Mouse (Mus musculus): ENCODE data around the gene Gm21885. TPM values are rescaled to one million over a fixed set of nuclear protein-coding genes. Genes with fewer than 3 reads are reported as not detected.

The Gm21885 gene
- 0.51 TPM for polyA plus RNA-seq (2017; shearing (Covaris generic))

DNA sequence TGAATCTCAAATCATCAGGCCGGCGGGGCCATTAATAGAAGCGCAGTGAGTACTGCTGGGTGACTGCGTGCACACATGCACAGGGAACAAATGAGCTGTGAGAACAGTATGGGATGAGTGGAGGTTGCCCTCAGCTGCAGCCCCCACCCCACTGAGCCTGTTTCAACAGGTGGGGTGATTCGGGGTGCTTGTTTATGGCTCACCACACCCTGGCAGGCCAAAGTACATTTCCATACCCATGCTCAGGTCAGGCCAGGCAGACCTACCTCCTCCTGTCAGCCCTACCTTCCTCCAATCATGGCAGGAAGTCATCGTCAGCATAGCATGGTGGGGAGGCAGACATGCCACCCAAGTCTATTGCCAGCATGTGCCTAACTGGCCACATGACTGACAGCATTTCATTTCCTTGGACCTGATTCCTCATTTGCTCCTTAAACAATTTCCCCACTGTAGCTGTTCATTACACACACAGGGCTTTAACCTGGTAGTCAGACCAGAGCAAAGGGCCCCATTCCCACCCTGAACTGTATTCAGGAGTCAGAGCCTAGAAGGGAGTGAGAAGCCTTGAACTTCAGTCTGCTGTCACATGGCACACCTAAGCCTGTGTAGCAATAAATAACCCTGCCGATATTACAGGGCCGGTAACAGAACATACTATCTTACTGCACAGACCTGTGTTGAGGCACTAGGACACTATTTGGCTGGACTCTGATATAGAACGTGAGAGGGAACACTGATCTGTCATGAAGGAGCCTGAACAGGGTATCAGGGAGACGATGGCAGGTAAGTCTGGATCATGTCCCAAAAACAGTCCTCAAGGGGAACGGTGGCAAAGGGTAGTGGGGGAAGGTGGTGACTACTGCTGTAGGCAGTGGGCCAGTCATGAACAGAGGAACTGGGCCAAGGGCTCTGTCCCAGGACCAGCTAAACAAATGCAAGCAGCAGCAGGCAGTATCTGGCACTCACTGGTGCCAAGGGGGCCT, at the start of gene Gm21885:
Gene Gm21885 (plus strand): TSS at position 675 of the 983 bp plus-strand sequence.

DNA sequence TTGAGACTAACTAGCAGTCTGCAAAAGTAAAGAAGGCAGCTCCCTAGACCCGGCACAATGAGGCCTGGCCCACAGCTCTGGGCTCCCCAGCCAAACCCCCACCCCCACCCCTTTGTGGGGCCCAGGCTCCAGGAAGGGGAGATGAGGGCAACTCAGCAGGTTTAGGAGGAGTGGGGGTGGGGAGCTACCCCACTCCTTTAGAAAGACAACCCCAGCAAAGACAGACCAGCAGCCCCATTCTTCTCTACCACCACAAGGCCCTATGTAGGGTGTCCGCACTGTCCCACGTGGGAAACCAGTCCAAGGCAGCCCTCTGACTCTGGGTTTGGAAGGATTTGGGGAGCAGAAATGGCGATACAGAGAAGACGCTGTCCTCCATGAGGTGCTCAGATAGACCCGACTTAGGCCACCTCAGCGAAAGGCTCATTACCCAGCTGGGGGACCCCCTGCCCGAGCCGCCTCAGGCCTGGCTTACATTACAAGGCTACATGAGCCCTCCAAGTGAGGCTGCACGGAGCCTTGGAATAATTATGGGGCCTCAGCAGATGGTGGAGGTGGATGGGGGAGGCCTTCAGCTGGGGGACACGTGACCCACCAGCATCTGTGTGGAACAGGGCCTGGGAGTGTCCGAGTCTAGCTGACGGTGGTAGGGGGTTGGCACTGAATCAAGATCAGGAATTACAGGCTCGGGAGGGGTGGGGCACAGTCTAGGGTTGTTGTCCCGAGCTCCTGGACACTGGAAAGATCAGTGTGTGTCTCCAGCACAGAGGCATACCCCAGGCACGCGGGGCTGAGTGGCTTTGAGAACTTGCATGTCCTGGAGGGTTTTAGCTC, 35.5 kb upstream of the Gm21885 start, which contains the start of gene Wfikkn2:
Gene Wfikkn2 (minus strand): TSS at position 51 of the 834 bp plus-strand sequence.

DNA sequence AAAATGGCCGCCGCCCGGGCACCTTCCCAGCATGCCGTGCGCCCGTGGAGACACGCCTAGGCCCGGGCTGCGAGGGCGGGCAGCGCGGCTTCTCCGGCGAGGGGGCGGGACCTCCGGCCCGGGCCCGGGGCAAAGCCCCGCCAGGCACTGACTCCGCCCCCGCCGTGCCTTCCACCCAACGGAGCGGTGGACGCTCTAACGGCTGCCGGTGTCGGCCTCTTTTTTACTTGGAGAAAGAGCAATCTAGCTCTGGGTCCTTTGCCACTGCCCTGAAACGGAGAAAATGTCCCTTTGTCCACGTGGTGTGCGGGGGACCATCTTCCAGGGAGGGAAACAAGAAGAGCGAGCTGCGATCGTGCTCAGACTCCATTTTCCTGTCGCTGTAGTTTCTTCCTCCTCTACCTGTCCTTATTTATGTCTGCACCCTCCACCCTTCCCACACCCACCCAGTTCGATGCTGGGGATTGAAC, 40.3 kb downstream of the Gm21885 start, which contains the start of gene Luc7l3:
Gene Luc7l3 (minus strand): TSS at position 58 of the 470 bp plus-strand sequence.

DNA sequence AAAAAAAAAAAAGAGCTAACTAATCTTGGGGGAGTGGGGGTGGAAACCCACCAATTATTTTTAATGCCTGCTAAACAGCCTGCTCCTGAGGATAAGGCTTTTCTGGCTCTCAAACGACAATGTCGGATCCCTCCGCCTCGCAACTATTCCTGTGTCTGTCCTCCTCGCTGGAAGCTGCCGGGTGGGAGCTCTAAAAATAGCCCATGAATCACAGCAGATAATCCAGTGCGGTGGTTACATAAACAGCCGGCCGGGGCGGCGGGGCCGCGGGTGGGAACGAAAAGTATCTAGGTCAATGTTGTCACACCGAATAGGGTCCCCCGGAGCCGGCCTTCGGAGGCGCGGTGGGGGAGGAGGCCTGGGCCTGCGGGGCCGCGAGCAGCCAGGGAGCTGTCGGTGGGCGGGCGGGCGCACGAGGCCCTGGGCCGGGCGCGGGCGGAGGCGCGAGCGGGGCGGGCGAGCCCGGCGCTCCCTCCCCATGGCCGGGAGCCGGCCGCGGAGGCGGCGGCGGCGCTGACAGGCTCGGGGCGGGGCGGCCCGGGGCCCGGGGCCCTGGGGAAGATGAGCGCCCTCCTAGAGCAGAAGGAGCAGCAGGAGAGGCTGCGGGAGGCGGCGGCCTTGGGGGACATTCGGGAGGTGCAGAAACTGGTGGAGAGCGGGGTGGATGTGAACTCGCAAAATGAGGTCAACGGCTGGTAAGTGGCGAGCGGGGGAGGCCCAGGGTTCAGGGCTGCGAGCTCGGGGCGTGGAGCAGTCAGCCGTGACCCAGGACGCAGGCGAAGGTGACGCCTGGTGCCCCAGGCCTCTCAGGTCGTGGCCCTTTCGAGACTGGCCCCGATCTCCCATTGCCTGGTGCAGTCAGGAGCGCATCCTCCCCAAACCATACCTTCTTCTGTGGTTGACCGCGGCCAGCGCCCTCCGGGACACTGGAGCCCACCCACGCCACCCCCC, 46.3 kb downstream of the Gm21885 start, which contains the start of gene Ankrd40:
Gene Ankrd40 (plus strand): TSS at position 309 of the 951 bp plus-strand sequence.

Other genes with a start within 250 kb of the Gm21885 start
- gene Tob1, start 70.4 kb upstream of the Gm21885 start, polyA plus RNA-seq (2017; shearing (Covaris generic)): 6.0 TPM
- 0.11 TPM for gene Wfikkn2, start 35.9 kb upstream of the Gm21885 start, polyA plus RNA-seq (2017; shearing (Covaris generic))
- gene Luc7l3, start 40.1 kb downstream of the Gm21885 start, polyA plus RNA-seq (2017; shearing (Covaris generic)): 97.1 TPM
- gene Ankrd40, start 46.1 kb downstream of the Gm21885 start, polyA plus RNA-seq (2017; shearing (Covaris generic)): 8.1 TPM
- 7.7 TPM for gene Abcc3, start 111.1 kb downstream of the Gm21885 start, polyA plus RNA-seq (2017; shearing (Covaris generic))
- gene Cacna1g, start 192.3 kb downstream of the Gm21885 start, polyA plus RNA-seq (2017; shearing (Covaris generic)): not detected
- gene Spata20, start 204.3 kb downstream of the Gm21885 start, polyA plus RNA-seq (2017; shearing (Covaris generic)): not detected
- not detected for gene Epn3, start 218.1 kb downstream of the Gm21885 start, polyA plus RNA-seq (2017; shearing (Covaris generic))
- gene Mycbpap, start 239.9 kb downstream of the Gm21885 start, polyA plus RNA-seq (2017; shearing (Covaris generic)): not detected

Measured in inflammation-experienced regulatory T-cells, adult 16 weeks (primary cell).